Mouse (Mus musculus): ENCODE data around the gene Strada. TPM values are rescaled to one million over a fixed set of nuclear protein-coding genes. Genes with fewer than 3 reads are reported as not detected.

The Strada gene
- polyA plus RNA-seq, 1 experiment from 2014 or later = 26.6 TPM

Other genes starting within 250 kb of the Strada start
- 3.5 and 3.7 TPM in 2 replicates for gene Cyb561, start 248.8 kb downstream of the Strada start, polyA plus RNA-seq (2014; fragmentation: Nextera tagmentation; extraction: Ambion mirVana)
- gene Ace, start 234.2 kb downstream of the Strada start, polyA plus RNA-seq (2014; fragmentation: Nextera tagmentation; extraction: Ambion mirVana) = 0.52 and 0.59 TPM in 2 replicates
- not detected in 2 replicates for gene Ace3, start 207.5 kb downstream of the Strada start, polyA plus RNA-seq (2014; fragmentation: Nextera tagmentation; extraction: Ambion mirVana)
- gene Kcnh6, start 194.0 kb downstream of the Strada start, polyA plus RNA-seq (2014; fragmentation: Nextera tagmentation; extraction: Ambion mirVana) = 0.17 and 0.40 TPM in 2 replicates
- 50.5 and 51.8 TPM in 2 replicates for gene Dcaf7, start 165.3 kb downstream of the Strada start, polyA plus RNA-seq (2014; fragmentation: Nextera tagmentation; extraction: Ambion mirVana)
- 9.7 and 11.0 TPM in 2 replicates for gene Taco1, start 136.1 kb downstream of the Strada start, polyA plus RNA-seq (2014; fragmentation: Nextera tagmentation; extraction: Ambion mirVana)
- gene Map3k3, start 117.6 kb downstream of the Strada start, polyA plus RNA-seq (2014; fragmentation: Nextera tagmentation; extraction: Ambion mirVana) = 20.8 and 22.2 TPM in 2 replicates
- not detected in 2 replicates for gene Gm10840, start 41.3 kb downstream of the Strada start, polyA plus RNA-seq (2014; fragmentation: Nextera tagmentation; extraction: Ambion mirVana)
- 145 and 151 TPM in 2 replicates for gene Limd2, start 41.3 kb downstream of the Strada start, polyA plus RNA-seq (2014; fragmentation: Nextera tagmentation; extraction: Ambion mirVana)
- gene Ccdc47, start 14.2 kb upstream of the Strada start, polyA plus RNA-seq (2014; fragmentation: Nextera tagmentation; extraction: Ambion mirVana) = 58.9 and 91.1 TPM in 2 replicates
- 45.3 and 58.3 TPM in 2 replicates for gene Ddx42, start 14.8 kb upstream of the Strada start, polyA plus RNA-seq (2014; fragmentation: Nextera tagmentation; extraction: Ambion mirVana)
- gene Ftsj3, start 53.9 kb upstream of the Strada start, polyA plus RNA-seq (2014; fragmentation: Nextera tagmentation; extraction: Ambion mirVana) = 45.2 and 46.7 TPM in 2 replicates
- 280 and 294 TPM in 2 replicates for gene Psmc5, start 54.0 kb upstream of the Strada start, polyA plus RNA-seq (2014; fragmentation: Nextera tagmentation; extraction: Ambion mirVana)
- 22.4 and 25.9 TPM in 2 replicates for gene Smarcd2, start 70.8 kb upstream of the Strada start, polyA plus RNA-seq (2014; fragmentation: Nextera tagmentation; extraction: Ambion mirVana)
- gene Tcam1, start 74.5 kb upstream of the Strada start, polyA plus RNA-seq (2014; fragmentation: Nextera tagmentation; extraction: Ambion mirVana) = 0.13 and 0.15 TPM in 2 replicates
- not detected in 2 replicates for gene Gh, start 99.7 kb upstream of the Strada start, polyA plus RNA-seq (2014; fragmentation: Nextera tagmentation; extraction: Ambion mirVana)
- 0.73 and 1.3 TPM in 2 replicates for gene Cd79b, start 112.6 kb upstream of the Strada start, polyA plus RNA-seq (2014; fragmentation: Nextera tagmentation; extraction: Ambion mirVana)
- 0.07 and 0.38 TPM in 2 replicates for gene Scn4a, start 151.1 kb upstream of the Strada start, polyA plus RNA-seq (2014; fragmentation: Nextera tagmentation; extraction: Ambion mirVana)
- 0.14 TPM in 1 of 2 replicates, not detected in the other for gene Prr29, start 163.3 kb upstream of the Strada start, polyA plus RNA-seq (2014; fragmentation: Nextera tagmentation; extraction: Ambion mirVana)
- 73.2 and 76.2 TPM in 2 replicates for gene Icam2, start 185.9 kb upstream of the Strada start, polyA plus RNA-seq (2014; fragmentation: Nextera tagmentation; extraction: Ambion mirVana)

Data from heart, embryonic 11.5 days (tissue).